Mouse (Mus musculus) adrenal gland, adult 8-10 months (tissue): ENCODE results near the gene Shkbp1. TPM values are rescaled to one million over a fixed set of nuclear protein-coding genes. Genes with fewer than 3 reads are reported as not detected.

Experiments
- DNase-seq: peaks from one replicate; pipeline ENCODE4 v3.0.0; 2022
- total RNA-seq, 4 experiments: library from RNA; stranded (reverse); gene quantifications; 2 replicates each; pipeline ENCODE4 v1.2.4; 2022

Gene Shkbp1
- 10 to 100 TPM; 19.4 to 41.1 (median 29.7) TPM for total RNA-seq

DNA sequence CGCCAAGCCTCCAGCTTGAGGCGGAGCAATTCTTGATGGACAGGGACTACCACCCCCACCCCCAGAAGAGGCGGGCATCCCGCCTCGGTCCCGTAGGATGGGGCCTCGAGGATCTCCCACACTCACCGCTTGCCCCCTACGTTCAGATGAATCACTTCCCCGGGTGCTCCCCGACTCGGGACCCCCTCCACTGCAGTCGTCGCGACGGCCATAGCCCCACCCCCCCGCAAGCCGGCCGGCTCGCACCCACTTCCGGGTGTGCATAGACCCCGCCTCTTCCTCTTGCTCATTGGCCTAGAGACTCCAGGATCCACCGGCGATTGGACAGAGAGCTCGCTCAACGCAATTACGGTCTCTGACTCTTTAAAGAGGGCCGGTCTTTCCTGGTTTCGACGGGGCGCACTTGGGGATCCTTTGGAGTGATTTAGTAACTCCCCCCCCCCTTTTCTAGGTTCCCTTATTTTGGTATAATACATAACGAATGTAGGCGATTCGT, at the start of gene Shkbp1:
Gene Shkbp1, minus strand, starts transcription at position 275 of the 496 bp plus-strand sequence.
- peak; percentile 84 for DNase-seq

- no peak for DNase-seq
Observed at GRCm38 (mm10) chr7:27404203-27404942, 48.6 kb upstream of the Shkbp1 start.

- peak; percentile 19 for DNase-seq
Observed at GRCm38 (mm10) chr7:27402675-27403074, 46.9 kb upstream of the Shkbp1 start.

DNA sequence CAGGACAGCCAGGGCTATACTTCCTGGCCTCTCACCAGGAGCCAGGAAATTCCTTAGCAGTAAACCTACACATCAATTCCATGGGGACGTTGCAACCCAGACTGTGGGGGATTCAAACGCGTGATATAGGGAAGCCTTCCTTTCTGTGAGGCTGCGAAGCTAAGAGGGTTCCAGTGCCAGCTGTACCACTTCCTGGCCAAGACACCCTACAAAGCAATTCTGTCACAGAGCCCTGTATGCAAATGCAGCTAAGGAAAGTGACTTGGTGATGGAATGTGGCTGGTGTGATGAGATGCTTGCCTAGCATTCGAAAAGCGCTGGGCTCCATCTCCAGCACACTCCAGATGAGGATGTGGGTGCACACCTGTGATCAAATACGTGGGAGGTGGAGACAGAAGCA, 44.7 kb upstream of the Shkbp1 start:
- no peak for DNase-seq

DNA sequence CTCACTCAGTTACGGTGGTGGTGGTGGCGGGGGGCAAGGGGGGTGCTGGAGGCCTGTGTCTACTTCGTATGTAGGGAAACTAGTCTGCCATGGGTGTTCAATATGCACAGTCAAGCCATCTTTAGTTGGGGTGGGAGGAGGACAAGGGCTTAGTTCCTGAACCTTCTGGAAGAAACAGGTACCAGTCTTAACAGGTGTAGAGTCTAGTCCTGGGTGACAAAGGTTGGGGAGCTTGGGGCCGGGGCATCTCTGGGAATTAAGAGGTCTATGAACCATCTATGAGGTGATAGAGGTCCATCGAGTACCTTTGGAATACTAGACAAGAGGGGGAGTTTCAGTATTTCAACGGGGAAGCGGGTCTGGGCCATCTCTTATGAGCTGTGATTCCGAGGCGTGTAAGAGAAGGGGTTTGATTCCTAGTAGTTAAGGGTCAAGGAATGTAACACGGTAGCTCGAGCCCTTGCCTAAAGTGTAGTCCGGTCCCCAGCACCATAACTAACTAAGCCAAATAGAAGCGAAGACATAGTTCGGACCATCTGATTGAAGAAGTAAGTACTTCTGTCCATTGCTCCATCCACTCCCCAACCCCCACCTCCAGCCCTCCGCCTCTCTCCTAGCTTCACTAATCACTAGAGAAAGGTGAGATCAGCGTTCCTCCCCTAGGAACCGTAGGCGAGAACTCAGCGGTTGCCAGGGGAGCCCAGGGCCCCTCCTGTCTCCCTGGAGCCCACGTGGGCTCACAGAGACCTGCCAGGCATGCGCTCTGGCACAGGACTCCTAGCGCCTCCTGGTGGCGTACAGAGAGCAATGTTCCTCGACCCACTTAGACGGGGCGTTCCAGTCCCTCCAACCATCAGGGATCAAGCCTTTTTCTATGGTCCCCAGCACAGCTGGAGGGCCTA, 41.5 kb upstream of the Shkbp1 start:
- DNase-seq = no peak

DNA sequence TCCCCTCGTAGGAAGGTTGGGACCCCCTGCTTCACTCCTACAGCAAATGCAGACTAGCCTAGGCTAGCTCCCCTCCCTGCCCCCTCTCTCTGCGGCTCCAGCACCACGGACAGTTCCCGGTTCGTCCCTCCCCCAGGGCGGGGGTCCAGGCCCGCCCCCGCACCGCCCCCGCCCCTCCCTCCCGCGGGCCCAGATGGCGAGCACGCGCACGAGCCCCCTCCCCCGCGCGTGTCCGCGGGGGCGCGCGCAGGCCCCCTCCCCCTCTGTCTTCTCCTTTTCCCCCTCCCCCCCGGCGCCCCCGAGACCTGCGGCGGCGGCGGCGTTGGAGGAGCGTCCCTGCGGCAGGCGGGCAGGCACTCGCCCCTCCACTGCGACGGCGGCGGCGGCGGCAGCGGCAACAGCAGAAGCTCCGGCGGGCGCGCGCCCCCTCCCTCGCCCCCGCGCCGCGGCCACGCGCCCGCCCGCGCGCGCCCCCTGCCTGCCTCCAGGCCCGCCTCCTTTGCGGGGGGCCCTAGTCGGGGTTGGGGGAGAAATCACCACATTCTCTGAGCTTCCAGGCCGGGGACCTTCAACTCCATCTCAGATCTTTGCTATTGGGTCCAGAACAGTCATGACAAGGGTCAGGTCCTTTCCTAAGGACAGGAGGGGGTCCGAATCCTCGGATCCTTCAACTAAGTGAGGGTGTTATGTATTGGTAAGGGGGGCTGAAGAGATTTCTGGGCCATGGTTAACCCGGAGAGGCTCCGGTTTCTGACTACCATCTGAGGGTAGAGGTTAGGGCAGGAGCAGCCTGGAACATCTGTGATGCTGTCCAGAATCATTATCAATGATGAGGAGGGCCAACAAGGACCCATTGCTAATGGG, 40.6 kb upstream of the Shkbp1 start:
- no peak for DNase-seq

DNA sequence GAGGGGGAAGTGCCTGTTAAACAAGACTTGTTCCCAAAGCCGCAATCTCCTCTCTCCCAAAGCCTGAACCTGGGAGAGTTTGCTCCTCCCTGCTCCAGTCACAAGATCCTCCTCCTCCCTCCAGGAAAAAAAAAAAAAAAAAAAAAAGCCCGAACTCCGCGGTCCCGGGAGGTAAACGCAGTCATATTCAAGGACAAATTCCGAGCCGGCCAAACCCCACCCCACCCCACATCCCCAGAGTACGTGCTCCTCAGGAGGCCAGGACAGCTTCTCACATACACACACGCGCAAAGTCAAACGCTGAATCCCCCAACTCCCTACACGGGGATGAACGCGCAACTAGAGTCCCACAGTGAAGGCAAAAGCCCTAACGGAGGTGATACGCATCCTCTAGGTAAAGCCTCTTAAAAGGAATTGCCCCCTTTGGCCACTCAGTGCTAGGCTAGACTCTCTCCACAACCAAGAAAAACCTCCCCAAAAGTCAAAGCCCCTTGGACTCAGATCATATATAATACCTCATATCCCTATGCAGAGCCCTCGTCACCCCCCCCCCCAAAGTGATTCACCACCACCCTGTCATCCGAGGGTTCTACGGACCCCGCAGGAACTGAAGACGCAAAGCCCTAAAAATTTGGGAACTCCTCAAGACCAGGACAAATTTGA, 39.8 kb upstream of the Shkbp1 start:
- DNase-seq = no peak

DNA sequence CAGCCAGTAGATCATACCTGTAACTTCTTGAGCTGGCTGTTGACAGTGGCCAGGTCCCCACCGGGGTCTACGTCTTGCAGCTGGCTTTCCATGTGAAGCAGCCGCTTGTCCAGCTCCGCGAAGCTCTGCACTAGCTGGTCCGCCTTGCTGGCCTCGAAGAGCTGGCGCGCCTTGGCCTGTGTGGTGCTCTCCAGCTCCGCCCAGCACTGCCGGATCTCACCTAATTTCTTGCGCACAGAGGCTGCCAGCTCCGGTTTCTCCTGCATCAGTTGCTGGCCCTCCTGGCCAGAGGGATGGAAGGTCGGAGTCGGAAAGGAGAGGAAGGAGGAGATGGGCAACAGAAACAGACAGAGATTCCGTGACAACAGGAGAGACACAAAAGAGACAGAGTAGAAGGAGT, 35.6 kb upstream of the Shkbp1 start:
- no peak for DNase-seq

DNA sequence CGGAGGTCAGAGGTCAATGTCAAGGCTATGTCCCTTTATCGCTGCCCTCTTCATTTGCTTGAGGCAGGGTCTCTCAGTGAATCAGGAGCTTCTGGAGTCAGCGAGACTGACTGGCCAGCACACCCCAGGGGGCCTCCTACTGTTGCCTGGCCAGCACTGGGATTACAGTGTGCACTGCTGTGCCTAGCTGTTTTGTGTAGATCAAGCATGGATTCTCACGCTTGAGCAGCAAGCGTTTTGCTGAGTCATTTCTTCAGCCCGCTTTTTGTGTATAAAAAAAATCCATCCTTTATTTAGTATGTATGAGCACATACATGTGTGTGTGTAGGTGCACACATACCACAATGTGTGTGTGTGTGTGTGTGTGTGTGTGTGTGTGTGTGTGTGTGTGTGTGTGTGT, 33.4 kb upstream of the Shkbp1 start:
- no peak for DNase-seq

DNA sequence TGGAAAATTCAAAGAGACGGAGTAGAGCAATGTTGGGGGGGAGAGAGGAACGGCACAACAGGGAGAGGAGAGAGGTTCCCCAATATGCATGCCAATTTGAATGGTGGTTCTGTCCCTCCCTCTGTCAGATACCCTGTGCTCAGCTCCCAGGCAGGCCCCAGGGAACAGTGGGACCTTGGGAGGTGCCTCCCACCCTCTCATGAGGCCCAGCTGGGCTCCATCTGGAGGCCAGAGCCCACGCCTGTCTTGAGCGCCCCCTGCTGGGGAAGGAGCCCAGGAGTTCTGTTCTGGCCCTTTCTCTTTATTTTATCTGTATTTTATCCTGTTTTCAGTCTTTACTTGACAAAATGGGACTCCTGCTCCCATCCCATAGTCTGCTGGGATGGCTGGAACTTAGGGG, 28.9 kb upstream of the Shkbp1 start:
- no peak for DNase-seq

DNA sequence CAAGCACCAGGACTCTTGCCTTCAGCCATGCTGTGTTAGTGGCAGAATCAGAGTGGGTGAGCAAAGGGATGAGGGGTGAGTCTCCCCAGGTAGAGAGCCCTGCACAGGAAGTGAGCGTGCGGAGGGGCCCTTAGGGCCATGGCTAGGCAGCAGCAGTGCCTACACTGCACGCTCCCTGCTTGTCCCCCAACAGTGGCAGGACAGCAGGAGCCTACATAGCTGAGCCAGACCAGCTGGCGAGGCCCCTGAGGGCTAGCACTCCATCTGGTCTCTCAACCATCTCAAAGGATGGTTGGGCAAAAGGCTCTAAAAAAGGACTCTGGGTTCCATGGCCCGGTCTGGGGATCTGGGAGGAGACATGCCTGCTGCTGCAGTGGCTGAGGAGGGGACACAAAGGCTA, 28.3 kb upstream of the Shkbp1 start:
- no peak for DNase-seq

GRCm38 (mm10) chr7:27383233-27383632, 27.4 kb upstream of the Shkbp1 start:
- DNase-seq = no peak

DNA sequence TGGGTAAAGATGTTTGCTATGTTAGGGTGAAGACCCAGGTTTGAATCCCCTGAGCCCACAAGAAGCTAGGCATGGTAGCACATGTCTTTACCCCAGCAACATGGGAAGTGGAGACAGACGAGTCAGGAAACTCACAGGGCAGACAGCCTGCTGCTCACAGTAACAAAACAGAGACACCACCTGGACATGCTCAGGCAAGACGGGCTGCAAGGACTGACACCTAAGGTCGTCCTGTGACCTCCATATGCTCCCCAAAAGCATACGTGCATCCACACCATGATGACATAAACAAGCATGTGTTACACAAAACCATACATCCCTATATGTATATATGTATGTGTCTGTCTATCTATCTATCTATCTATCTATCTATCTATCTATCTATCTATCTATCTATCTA, 25.7 kb upstream of the Shkbp1 start:
- no peak for DNase-seq

DNA sequence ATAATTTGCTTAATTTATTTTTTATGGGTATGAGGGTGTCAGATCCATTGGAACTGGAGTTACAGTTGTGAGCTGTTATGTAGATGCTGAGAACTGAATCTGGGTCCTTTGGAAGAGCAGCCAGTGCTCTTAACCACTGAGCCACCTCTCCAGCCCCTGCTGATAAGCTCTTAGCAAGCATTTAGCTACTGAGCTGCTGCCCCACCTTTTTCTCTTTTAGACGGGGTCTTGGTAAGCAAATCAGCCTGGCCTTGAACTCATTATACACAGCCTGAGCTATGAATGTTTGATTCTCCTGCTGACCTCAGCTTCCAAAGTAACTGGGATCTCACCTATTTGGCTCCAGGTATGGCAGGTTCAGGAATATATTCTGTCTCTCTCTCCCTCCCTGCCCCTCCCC, 25.2 kb upstream of the Shkbp1 start:
- no peak for DNase-seq

DNA sequence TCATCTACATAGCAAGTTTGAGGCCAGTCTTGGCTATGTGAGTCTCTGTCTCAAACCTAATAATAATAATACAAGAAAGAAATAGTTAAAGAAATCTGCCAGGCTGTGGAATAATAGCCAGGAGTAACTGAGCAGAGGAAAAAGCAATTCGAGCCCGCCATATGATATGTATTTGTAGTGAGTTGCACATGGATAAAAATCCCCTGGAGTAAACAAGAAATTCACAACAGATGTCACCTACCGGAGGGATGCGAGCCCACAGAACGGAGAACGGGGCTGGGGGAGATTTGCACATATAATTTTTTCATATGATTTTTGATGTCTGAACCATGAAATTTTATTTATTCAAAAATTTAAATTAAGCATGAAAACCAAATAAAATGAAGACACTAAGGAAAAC, 24.0 kb upstream of the Shkbp1 start:
- no peak for DNase-seq

DNA sequence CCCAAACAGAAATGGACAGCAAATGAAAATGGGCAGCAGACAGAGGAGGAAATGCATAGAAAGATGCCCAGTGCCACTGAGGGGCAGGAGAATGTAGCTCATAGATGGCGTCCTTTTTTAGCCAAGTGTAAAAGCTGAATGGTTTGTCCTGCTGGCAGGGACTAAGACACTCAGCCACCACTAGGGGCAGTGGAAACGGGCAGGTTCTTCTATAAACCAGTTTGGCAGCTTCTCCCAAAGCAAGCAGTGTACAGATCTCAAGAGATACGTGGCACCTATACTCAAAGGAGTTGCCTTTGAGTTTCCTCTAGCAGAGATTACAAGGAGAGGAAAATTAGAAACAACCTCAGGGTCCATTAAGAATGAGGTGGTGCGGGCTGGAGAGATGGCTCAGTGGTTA, 22.6 kb upstream of the Shkbp1 start:
- no peak for DNase-seq

DNA sequence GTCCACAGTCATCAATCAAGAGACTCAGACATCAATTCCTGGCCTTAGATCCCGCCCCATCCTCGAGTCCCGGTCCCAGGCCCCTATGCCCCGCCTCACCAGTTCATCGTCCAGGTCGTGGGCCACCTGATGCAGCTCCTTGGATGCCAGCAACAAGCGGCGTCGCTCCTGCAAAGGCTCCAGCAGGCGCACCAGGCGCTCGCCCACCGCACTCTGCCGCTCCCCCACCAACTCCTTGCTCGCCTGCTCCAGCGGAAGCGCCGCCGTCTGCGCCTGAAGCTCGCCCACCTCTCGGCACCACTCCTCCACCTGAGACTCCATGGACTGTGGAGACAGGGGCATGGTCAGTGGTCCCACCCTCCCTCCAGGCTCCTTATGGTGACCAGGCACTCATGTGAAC, 19.5 kb upstream of the Shkbp1 start:
- no peak for DNase-seq

GRCm38 (mm10) chr7:27371715-27372462, 16.1 kb upstream of the Shkbp1 start:
- DNase-seq = no peak

DNA sequence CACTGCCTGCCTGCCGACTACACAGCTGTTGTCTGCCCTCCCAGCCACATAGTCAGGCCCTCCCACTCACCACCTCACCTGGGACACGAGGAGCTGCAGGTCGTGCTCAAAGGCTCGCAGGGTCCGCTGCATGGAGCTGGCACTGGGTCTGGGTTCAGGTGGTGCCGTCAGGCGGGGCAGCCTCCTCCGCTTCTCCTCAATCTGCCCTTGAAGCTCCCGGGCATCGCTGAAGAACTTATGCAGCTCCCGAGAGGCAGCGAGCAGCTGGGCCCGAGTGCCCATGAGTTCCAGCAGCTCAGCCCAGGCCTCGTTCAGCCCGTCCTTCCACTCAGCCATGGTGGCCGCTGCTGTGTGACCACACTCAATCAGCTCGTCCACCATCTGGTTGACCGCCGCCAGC, 13.3 kb upstream of the Shkbp1 start:
- DNase-seq = no peak

DNA sequence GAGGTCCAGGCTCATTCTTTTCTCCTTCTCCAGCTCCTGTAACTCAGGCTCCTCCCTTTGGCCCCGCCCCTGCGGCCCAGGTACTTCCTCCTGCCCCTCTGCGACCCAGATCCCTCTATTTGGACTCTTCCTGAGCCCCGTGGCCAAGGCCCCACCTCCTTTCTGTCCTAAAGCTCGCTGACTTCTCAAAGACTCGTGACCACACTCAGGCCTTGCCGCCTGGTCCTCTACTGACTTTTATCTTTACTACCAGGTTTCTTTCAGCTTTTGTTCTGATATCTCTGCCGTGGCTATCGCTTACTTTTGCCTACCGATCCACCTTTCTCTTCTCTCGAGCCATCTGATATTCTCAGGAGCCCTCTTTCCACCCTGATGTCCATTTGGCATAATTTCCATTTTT, 12.2 kb upstream of the Shkbp1 start:
- no peak for DNase-seq

DNA sequence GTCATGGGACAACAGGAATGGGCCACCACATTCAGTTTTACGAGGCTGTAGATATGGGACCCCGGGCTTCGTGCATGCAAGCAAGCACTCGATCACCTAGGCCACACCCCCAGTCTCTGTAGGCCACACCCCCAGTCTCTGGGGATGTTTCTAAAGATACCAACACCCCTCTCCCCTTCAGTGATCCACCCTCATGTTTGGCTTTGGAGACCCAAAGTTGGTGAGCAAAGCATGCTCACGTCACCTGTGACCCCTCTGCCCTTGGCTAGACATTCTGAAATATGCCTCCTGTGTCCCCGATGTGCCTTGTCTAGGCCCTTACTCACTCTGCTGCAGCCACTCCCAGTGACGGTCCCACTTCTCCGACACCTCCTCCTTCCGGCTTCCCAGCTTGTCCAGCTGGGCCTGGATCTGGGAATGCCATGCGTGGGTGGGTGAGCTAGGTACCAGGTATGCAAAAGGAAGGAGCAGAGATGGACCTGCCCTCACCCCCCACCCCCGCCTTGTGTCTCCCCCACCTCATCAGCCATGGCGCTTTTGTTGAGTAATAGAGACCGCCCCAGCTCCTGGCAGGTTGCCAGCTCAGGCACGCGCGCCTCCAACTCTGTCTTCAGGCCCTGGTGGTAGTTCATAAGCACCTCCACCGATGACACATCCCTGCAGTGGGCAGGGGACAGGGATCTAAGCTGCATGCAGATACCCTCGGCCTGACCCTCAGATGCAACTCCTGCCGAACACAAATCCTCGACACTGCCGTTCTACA, 10.4 kb upstream of the Shkbp1 start:
- no peak for DNase-seq
